Mouse (Mus musculus): ENCODE measurements around the gene Gm17087. TPM values are rescaled to one million over a fixed set of nuclear protein-coding genes. Genes with fewer than 3 reads are reported as not detected.

Gene Gm17087
- not detected in 2 replicates for polyA plus RNA-seq (2015; fragmentation: Nextera tagmentation; extraction: Ambion mirVana)

GRCm38 (mm10) chr17:8566850-8567249, at the start of gene Gm17087:
Gene Gm17087 (minus strand): TSS chr17:8566950.
- no peak for ATAC-seq (ENCODE audit: insufficient read depth)
- Histone ChIP-seq H3K9me3 (replicated peaks) (no peaks in the 10 kb centered on the region), H3K27me3 (no peaks in the 10 kb centered on the region), H3K36me3 (replicated peaks) (no peaks in the 10 kb centered on the region), H3K4me2 (no peak within 1 kb of the TSS), H3K4me1 (replicated peaks) (no peaks in the 10 kb centered on the region), H3K4me3 (replicated peaks) (no peak within 1 kb of the TSS), H3K9ac (no peak within 1 kb of the TSS), H3K27ac (replicated peaks) (no peak within 1 kb of the TSS)
- WGBS (ENCODE audit: insufficient replicate concordance) = 66% methylated on average over 6 of the region's 6 CpGs

DNA sequence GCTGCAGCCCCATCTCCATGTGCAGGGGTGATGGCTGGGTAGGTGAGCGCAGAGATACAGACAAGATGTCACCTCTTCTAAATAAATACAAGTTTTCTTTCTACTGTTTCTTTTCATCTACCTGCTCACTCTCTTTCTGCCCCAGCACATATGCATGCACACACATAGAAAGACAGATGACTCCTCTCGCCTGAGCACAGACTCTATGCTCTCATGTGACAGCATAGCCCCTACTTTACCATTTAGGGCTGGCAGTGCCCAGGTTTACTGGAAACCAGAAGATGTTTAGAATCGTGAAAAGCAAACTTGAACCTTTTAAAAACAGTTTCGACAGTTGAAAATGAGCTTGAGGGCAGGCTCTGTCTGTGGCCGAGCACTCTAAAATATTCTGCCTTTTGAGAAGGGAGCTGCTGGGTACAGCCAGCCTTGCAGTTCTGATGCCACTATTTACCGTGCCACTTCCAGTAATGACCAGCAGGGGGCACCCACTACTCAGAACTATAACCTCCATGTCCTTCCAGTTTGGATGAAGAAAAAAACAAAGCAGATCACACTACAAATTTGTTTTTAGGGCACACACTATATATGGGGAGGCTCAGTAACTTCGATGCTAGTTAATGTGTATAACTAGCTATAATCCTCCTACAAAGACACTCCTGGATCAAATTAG, 47.3 kb upstream of the Gm17087 start:
- no peaks in the 10 kb centered on the region for H3K36me3 ChIP-seq (replicated peaks)
- WGBS (ENCODE audit: insufficient replicate concordance) = 29% methylated on average over 7 of the region's 7 CpGs
- H3K9ac ChIP-seq = no peak overlapping the region
- no peak overlapping the region for H3K27ac ChIP-seq (replicated peaks)
- no peak overlapping the region for H3K4me3 ChIP-seq (replicated peaks)
- H3K9me3 ChIP-seq (replicated peaks) = no peaks in the 10 kb centered on the region
- H3K4me1 ChIP-seq (replicated peaks) = no peaks in the 10 kb centered on the region
- no peak overlapping the region for H3K4me2 ChIP-seq
- H3K27me3 ChIP-seq = no peaks in the 10 kb centered on the region
- ATAC-seq (ENCODE audit: insufficient read depth) = no peak

- H3K4me1 ChIP-seq (replicated peaks) = no peaks in the 10 kb centered on the region
- 65% methylated on average over 4 of the region's 4 CpGs for WGBS (ENCODE audit: insufficient replicate concordance)
- H3K9ac ChIP-seq = no peak overlapping the region
- no peak overlapping the region for H3K27ac ChIP-seq (replicated peaks)
- no peaks in the 10 kb centered on the region for H3K36me3 ChIP-seq (replicated peaks)
- H3K4me3 ChIP-seq (replicated peaks) = no peak overlapping the region
- H3K27me3 ChIP-seq = no peaks in the 10 kb centered on the region
- no peaks in the 10 kb centered on the region for H3K9me3 ChIP-seq (replicated peaks)
- ATAC-seq (ENCODE audit: insufficient read depth) = no peak
- no peak overlapping the region for H3K4me2 ChIP-seq
These were observed 45.2 kb upstream of the Gm17087 start for GRCm38 (mm10) chr17:8611916-8612315.

- H3K27me3 ChIP-seq = no peaks in the 10 kb centered on the region
- no peak overlapping the region for H3K4me3 ChIP-seq (replicated peaks)
- H3K9ac ChIP-seq = no peak overlapping the region
- H3K4me1 ChIP-seq (replicated peaks) = no peaks in the 10 kb centered on the region
- WGBS (ENCODE audit: insufficient replicate concordance) = 27% methylated on average over 3 of the region's 3 CpGs
- H3K4me2 ChIP-seq = no peak overlapping the region
- H3K9me3 ChIP-seq (replicated peaks) = no peaks in the 10 kb centered on the region
- no peaks in the 10 kb centered on the region for H3K36me3 ChIP-seq (replicated peaks)
- ATAC-seq (ENCODE audit: insufficient read depth) = no peak
- H3K27ac ChIP-seq (replicated peaks) = no peak overlapping the region
These were observed 39.9 kb upstream of the Gm17087 start for GRCm38 (mm10) chr17:8606695-8607094.

DNA sequence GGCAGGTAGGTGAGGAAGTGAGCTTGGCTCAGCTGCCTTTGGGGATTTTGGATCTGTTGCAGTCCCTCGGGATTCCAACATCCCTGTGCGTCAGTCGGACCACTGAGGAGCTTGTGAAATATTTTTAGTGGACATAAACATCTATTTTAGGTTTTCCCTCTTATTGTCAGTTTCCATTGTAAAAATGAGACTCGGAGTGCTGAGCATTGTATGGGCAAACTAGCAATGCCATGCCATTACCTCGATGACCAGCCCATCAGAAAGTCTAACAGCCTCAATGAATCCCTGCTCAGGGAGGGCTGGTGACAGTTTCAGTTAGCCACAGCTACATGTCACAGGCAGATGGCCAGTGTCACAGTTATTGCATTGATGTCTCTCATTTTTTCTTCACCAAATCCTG, 39.2 kb upstream of the Gm17087 start:
- no peak overlapping the region for H3K9ac ChIP-seq
- no peak overlapping the region for H3K27ac ChIP-seq (replicated peaks)
- no peak overlapping the region for H3K4me3 ChIP-seq (replicated peaks)
- 54% methylated on average over 5 of the region's 5 CpGs for WGBS (ENCODE audit: insufficient replicate concordance)
- no peaks in the 10 kb centered on the region for H3K9me3 ChIP-seq (replicated peaks)
- ATAC-seq (ENCODE audit: insufficient read depth) = no peak
- H3K4me1 ChIP-seq (replicated peaks) = no peaks in the 10 kb centered on the region
- H3K36me3 ChIP-seq (replicated peaks) = no peaks in the 10 kb centered on the region
- H3K27me3 ChIP-seq = no peaks in the 10 kb centered on the region
- no peak overlapping the region for H3K4me2 ChIP-seq

DNA sequence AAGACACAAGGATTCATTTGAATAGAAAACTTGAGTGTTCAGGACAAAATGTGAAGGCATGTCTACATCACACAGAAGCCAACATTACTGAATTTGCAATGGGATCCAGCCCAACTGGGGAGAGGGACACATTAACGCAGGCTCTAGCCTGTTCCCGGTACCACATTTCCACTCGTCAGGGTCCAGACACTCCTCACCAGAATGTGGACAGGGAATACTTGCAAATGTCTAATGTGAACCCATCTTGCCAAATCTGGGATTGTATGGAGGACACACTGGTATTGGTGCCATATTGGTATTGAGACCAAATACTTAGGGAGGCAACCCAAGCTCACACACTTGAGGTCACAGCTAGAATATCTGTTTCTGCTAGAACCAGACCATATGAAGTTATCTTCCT, 36.2 kb upstream of the Gm17087 start:
- H3K36me3 ChIP-seq (replicated peaks) = no peaks in the 10 kb centered on the region
- H3K4me1 ChIP-seq (replicated peaks) = no peaks in the 10 kb centered on the region
- ATAC-seq (ENCODE audit: insufficient read depth) = no peak
- H3K9me3 ChIP-seq (replicated peaks) = no peaks in the 10 kb centered on the region
- 73% methylated on average over 3 of the region's 3 CpGs for WGBS (ENCODE audit: insufficient replicate concordance)
- no peak overlapping the region for H3K4me3 ChIP-seq (replicated peaks)
- H3K27me3 ChIP-seq = no peaks in the 10 kb centered on the region
- H3K9ac ChIP-seq = no peak overlapping the region
- H3K27ac ChIP-seq (replicated peaks) = no peak overlapping the region
- no peak overlapping the region for H3K4me2 ChIP-seq

GRCm38 (mm10) chr17:8597790-8598189, 31.0 kb upstream of the Gm17087 start:
- H3K9me3 ChIP-seq (replicated peaks) = no peaks in the 10 kb centered on the region
- no peaks in the 10 kb centered on the region; the same call in 1 of the 2 replicates for H3K27me3 ChIP-seq
- WGBS (ENCODE audit: insufficient replicate concordance) = 9% methylated on average over 7 of the region's 7 CpGs
- no peak overlapping the region for H3K4me2 ChIP-seq
- no peaks in the 10 kb centered on the region for H3K36me3 ChIP-seq (replicated peaks)
- H3K4me3 ChIP-seq (replicated peaks) = no peak overlapping the region
- no peak overlapping the region for H3K27ac ChIP-seq (replicated peaks)
- ATAC-seq (ENCODE audit: insufficient read depth) = no peak
- H3K9ac ChIP-seq = no peak overlapping the region
- no peaks in the 10 kb centered on the region for H3K4me1 ChIP-seq (replicated peaks)

DNA sequence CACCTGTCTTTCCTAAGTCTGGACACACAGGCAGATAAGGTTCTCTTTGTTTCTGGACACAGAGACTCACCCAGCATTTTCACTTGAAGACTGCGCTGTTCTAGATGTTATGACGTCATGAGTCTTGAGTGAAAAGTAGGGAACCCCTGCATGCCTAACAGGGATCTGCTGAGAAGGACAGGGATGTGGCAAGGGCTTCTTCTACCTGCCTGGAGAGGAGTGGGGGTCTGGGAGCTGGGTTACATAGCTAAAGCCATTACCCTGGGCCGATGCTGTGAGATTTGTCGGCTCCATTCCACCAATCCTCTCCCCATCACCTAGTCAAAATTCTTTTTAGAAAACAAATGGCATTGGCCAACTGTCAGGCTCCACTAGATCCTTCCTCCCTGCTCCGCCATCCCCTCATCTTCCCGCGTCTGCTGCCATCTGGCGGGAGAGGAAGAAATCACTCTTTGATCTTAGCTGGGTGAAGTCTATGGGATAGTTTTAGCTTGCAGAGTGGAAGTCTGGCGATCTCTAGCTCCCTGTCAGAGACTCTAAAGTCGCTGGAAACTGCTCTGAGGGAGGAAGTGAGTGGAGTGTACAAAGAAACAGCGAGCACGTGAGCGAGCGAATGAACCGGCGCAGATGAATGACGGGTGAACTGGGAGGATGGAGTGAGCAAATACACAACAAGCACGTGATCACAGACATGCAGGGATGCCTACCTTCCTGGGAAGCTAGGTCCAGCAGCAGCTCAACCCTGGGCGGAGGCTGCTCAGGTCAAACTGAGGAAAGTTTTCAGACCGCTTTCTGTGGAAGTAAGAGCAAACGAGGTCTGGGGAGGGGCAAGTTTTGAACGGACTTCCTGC, 25.9 kb upstream of the Gm17087 start:
- 10% methylated on average over 22 of the region's 22 CpGs for WGBS (ENCODE audit: insufficient replicate concordance)
- no peaks in the 10 kb centered on the region for H3K36me3 ChIP-seq (replicated peaks)
- no peaks in the 10 kb centered on the region for H3K9me3 ChIP-seq (replicated peaks)
- no peak for ATAC-seq (ENCODE audit: insufficient read depth)
- no peak overlapping the region for H3K27ac ChIP-seq (replicated peaks)
- no peak overlapping the region for H3K9ac ChIP-seq
- H3K4me2 ChIP-seq = no peak overlapping the region; the same call in 1 of the 2 replicates
- no peak overlapping the region for H3K4me3 ChIP-seq (replicated peaks)
- no peaks in the 10 kb centered on the region for H3K4me1 ChIP-seq (replicated peaks)
- H3K27me3 ChIP-seq = no peaks in the 10 kb centered on the region; the same call in 1 of the 2 replicates

- H3K36me3 ChIP-seq (replicated peaks) = no peaks in the 10 kb centered on the region
- H3K4me2 ChIP-seq = no peak overlapping the region
- H3K27me3 ChIP-seq = no peaks in the 10 kb centered on the region
- 67% methylated on average over 8 of the region's 8 CpGs for WGBS (ENCODE audit: insufficient replicate concordance)
- ATAC-seq (ENCODE audit: insufficient read depth) = no peak
- no peaks in the 10 kb centered on the region for H3K9me3 ChIP-seq (replicated peaks)
- no peak overlapping the region for H3K27ac ChIP-seq (replicated peaks)
- no peak overlapping the region for H3K9ac ChIP-seq
- no peaks in the 10 kb centered on the region for H3K4me1 ChIP-seq (replicated peaks)
- H3K4me3 ChIP-seq (replicated peaks) = no peak overlapping the region
These were observed 14.8 kb upstream of the Gm17087 start for GRCm38 (mm10) chr17:8581579-8581978.

DNA sequence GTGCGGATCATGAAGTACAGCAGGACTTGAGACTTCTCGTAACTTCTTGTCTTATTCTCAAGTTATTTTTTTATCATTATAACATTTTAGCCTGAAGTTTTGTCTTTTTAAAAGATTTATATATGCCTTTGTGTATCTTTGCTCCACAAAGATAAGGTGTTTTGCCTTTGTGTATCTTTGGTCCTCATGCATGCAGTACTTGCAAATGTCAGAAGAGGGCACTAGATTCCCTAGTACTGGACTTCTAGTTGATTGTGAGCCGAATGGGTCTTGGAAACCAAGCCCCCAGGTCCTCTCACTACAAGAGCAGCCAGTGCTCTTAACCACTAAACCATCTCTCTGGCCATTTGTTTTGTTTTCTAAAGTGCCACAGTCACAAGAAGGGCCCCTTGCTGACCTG, 13.6 kb upstream of the Gm17087 start:
- no peak overlapping the region for H3K4me3 ChIP-seq (replicated peaks)
- 46% methylated on average over 3 of the region's 3 CpGs for WGBS (ENCODE audit: insufficient replicate concordance)
- H3K4me2 ChIP-seq = no peak overlapping the region
- H3K9ac ChIP-seq = no peak overlapping the region
- no peaks in the 10 kb centered on the region for H3K9me3 ChIP-seq (replicated peaks)
- H3K27me3 ChIP-seq = no peaks in the 10 kb centered on the region
- H3K27ac ChIP-seq (replicated peaks) = no peak overlapping the region
- no peak for ATAC-seq (ENCODE audit: insufficient read depth)
- H3K4me1 ChIP-seq (replicated peaks) = no peaks in the 10 kb centered on the region
- no peaks in the 10 kb centered on the region for H3K36me3 ChIP-seq (replicated peaks)

DNA sequence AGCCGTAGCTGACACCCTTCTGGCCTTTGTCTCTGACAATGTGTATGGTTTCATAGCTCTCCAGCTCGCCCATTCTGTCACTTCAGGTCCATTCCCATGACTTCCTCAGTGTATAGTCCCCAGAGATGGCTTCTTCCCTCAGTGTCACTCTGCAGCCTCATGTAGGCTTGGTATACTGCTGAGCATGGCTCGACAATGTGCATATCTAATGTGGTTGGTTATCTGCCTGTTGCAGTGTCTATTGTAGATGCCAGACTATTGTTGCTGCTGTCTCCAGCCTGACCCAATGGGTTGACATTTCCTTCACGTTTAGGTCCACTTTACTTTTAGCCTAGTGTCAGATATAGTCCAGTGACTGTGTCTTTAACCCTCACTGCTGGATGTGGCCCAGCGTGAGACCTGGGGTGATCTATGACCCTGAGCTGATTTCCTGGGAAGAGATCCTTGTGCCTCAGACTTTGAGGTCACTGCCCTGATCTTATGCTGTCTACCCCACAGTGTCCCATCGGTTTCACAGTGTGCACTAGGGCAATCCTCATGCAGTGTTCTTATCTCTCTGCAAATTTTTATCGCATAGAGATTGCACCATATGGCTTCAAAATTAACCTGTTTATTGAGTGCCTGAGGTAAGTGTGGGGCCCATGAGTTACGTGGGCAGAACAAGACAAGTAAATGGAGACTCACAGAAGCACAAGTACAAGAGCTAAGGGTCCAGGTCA, 7.0 kb upstream of the Gm17087 start:
- Histone ChIP-seq H3K27ac (replicated peaks) (no peak overlapping the region), H3K4me2 (no peak overlapping the region), H3K4me1 (replicated peaks) (no peaks in the 10 kb centered on the region), H3K36me3 (replicated peaks) (no peaks in the 10 kb centered on the region), H3K27me3 (no peaks in the 10 kb centered on the region), H3K4me3 (replicated peaks) (no peak overlapping the region), H3K9ac (no peak overlapping the region), H3K9me3 (replicated peaks) (no peaks in the 10 kb centered on the region)
- 30% methylated on average over 8 of the region's 8 CpGs for WGBS (ENCODE audit: insufficient replicate concordance)
- peak; percentile 76 for ATAC-seq (ENCODE audit: insufficient read depth)

All from liver, embryonic 15.5 days (tissue).